Mouse (Mus musculus): Measurements from ENCODE around the gene Sgk1. TPM values are rescaled to one million over a fixed set of nuclear protein-coding genes. Genes with fewer than 3 reads are reported as not detected.

Gene Sgk1
- polyA plus RNA-seq, 1 experiment from 2014 or later, result 32.1 TPM

GRCm38 (mm10) chr10:21908686-21909085 is 26.7 kb downstream of the Sgk1 start:
- Histone ChIP-seq H3K27ac (ENCODE audit: low read length) (no peak overlapping the region), H3K27me3 (replicated peaks; ENCODE audit: control insufficient read depth, insufficient read depth, low read length) (no peaks in the 10 kb centered on the region), H3K9ac (replicated peaks; ENCODE audit: low read depth, low read length) (no peak overlapping the region), H3K36me3 (ENCODE audit: control insufficient read depth, insufficient read depth) (no peaks in the 10 kb centered on the region), H3K9me3 (ENCODE audit: control insufficient read depth, low read length) (no peaks in the 10 kb centered on the region), H3K4me1 (replicated peaks; ENCODE audit: control insufficient read depth, insufficient read depth, low read length) (no peaks in the 10 kb centered on the region), H3K4me2 (ENCODE audit: low read length) (no peak overlapping the region), H3K4me3 (replicated peaks; ENCODE audit: low read length) (no peak overlapping the region)
- WGBS, result 90% methylated on average over 1 of the region's 1 CpGs
- no peak for ATAC-seq

GRCm38 (mm10) chr10:21910334-21910733 is 28.4 kb downstream of the Sgk1 start:
- Histone ChIP-seq H3K27ac (ENCODE audit: low read length) (no peak overlapping the region), H3K9ac (replicated peaks; ENCODE audit: low read depth, low read length) (no peak overlapping the region), H3K4me2 (ENCODE audit: low read length) (no peak overlapping the region), H3K4me1 (replicated peaks; ENCODE audit: control insufficient read depth, insufficient read depth, low read length) (no peaks in the 10 kb centered on the region), H3K36me3 (ENCODE audit: control insufficient read depth, insufficient read depth) (no peaks in the 10 kb centered on the region), H3K27me3 (replicated peaks; ENCODE audit: control insufficient read depth, insufficient read depth, low read length) (no peaks in the 10 kb centered on the region), H3K9me3 (ENCODE audit: control insufficient read depth, low read length) (no peaks in the 10 kb centered on the region), H3K4me3 (replicated peaks; ENCODE audit: low read length) (no peak overlapping the region)
- 85% methylated on average over 9 of the region's 9 CpGs for WGBS
- ATAC-seq, result no peak

GRCm38 (mm10) chr10:21911303-21911947 is 29.4 kb downstream of the Sgk1 start:
- 85% methylated on average over 10 of the region's 10 CpGs for WGBS
- Histone ChIP-seq H3K4me3 (replicated peaks; ENCODE audit: low read length) (no peak overlapping the region), H3K4me2 (ENCODE audit: low read length) (no peak overlapping the region), H3K9me3 (ENCODE audit: control insufficient read depth, low read length) (no peaks in the 10 kb centered on the region), H3K4me1 (replicated peaks; ENCODE audit: control insufficient read depth, insufficient read depth, low read length) (no peaks in the 10 kb centered on the region), H3K9ac (replicated peaks; ENCODE audit: low read depth, low read length) (no peak overlapping the region), H3K27ac (ENCODE audit: low read length) (no peak overlapping the region), H3K36me3 (ENCODE audit: control insufficient read depth, insufficient read depth) (no peaks in the 10 kb centered on the region), H3K27me3 (replicated peaks; ENCODE audit: control insufficient read depth, insufficient read depth, low read length) (no peaks in the 10 kb centered on the region)
- no peak for ATAC-seq

- no peak overlapping the region for H3K4me3 ChIP-seq (replicated peaks; ENCODE audit: low read length)
- no peaks in the 10 kb centered on the region for H3K27me3 ChIP-seq (replicated peaks; ENCODE audit: control insufficient read depth, insufficient read depth, low read length)
- no peaks in the 10 kb centered on the region for H3K9me3 ChIP-seq (ENCODE audit: control insufficient read depth, low read length)
- no peak overlapping the region for H3K4me2 ChIP-seq (ENCODE audit: low read length)
- no peak overlapping the region for H3K27ac ChIP-seq (ENCODE audit: low read length)
- no peak overlapping the region for H3K9ac ChIP-seq (replicated peaks; ENCODE audit: low read depth, low read length)
- 25% methylated on average over 1 of the region's 1 CpGs for WGBS
- H3K4me1 ChIP-seq (replicated peaks; ENCODE audit: control insufficient read depth, insufficient read depth, low read length), result no peaks in the 10 kb centered on the region
- no peak for ATAC-seq
- H3K36me3 ChIP-seq (ENCODE audit: control insufficient read depth, insufficient read depth), result no peaks in the 10 kb centered on the region
Measured at GRCm38 (mm10) chr10:21914751-21915150, 32.8 kb downstream of the Sgk1 start.

GRCm38 (mm10) chr10:21916301-21917071 is 34.5 kb downstream of the Sgk1 start:
- H3K9me3 ChIP-seq (ENCODE audit: control insufficient read depth, low read length), result no peaks in the 10 kb centered on the region
- H3K36me3 ChIP-seq (ENCODE audit: control insufficient read depth, insufficient read depth), result no peaks in the 10 kb centered on the region
- no peaks in the 10 kb centered on the region for H3K4me1 ChIP-seq (replicated peaks; ENCODE audit: control insufficient read depth, insufficient read depth, low read length)
- WGBS, result 84% methylated on average over 11 of the region's 11 CpGs
- no peaks in the 10 kb centered on the region for H3K27me3 ChIP-seq (replicated peaks; ENCODE audit: control insufficient read depth, insufficient read depth, low read length)
- no peak overlapping the region for H3K4me2 ChIP-seq (ENCODE audit: low read length)
- H3K4me3 ChIP-seq (replicated peaks; ENCODE audit: low read length), result no peak overlapping the region
- no peak overlapping the region for H3K9ac ChIP-seq (replicated peaks; ENCODE audit: low read depth, low read length)
- no peak overlapping the region for H3K27ac ChIP-seq (ENCODE audit: low read length)
- no peak for ATAC-seq

- Histone ChIP-seq H3K4me2 (ENCODE audit: low read length) (no peak overlapping the region), H3K27ac (ENCODE audit: low read length) (no peak overlapping the region), H3K9ac (replicated peaks; ENCODE audit: low read depth, low read length) (no peak overlapping the region), H3K9me3 (ENCODE audit: control insufficient read depth, low read length) (no peaks in the 10 kb centered on the region), H3K27me3 (replicated peaks; ENCODE audit: control insufficient read depth, insufficient read depth, low read length) (no peaks in the 10 kb centered on the region), H3K36me3 (ENCODE audit: control insufficient read depth, insufficient read depth) (no peaks in the 10 kb centered on the region), H3K4me1 (replicated peaks; ENCODE audit: control insufficient read depth, insufficient read depth, low read length) (peaks cover 8% of the 10 kb centered on the region), H3K4me3 (replicated peaks; ENCODE audit: low read length) (no peak overlapping the region)
- WGBS, result 79% methylated on average over 6 of the region's 6 CpGs
- ATAC-seq, result no peak
Measured at GRCm38 (mm10) chr10:21918016-21918749, 36.2 kb downstream of the Sgk1 start.

- 86% methylated on average over 7 of the region's 7 CpGs for WGBS
- no peaks in the 10 kb centered on the region for H3K9me3 ChIP-seq (ENCODE audit: control insufficient read depth, low read length)
- H3K27me3 ChIP-seq (replicated peaks; ENCODE audit: control insufficient read depth, insufficient read depth, low read length), result no peaks in the 10 kb centered on the region
- no peak overlapping the region for H3K27ac ChIP-seq (ENCODE audit: low read length)
- no peak overlapping the region for H3K9ac ChIP-seq (replicated peaks; ENCODE audit: low read depth, low read length)
- H3K4me1 ChIP-seq (replicated peaks; ENCODE audit: control insufficient read depth, insufficient read depth, low read length), result peaks cover 14% of the 10 kb centered on the region
- no peak overlapping the region for H3K4me3 ChIP-seq (replicated peaks; ENCODE audit: low read length)
- ATAC-seq, result no peak
- no peaks in the 10 kb centered on the region for H3K36me3 ChIP-seq (ENCODE audit: control insufficient read depth, insufficient read depth)
- no peak overlapping the region for H3K4me2 ChIP-seq (ENCODE audit: low read length)
Measured at GRCm38 (mm10) chr10:21918750-21919145, 36.8 kb downstream of the Sgk1 start.

GRCm38 (mm10) chr10:21920611-21921010 is 38.6 kb downstream of the Sgk1 start:
- Histone ChIP-seq H3K4me2 (ENCODE audit: low read length) (no peak overlapping the region), H3K9me3 (ENCODE audit: control insufficient read depth, low read length) (no peaks in the 10 kb centered on the region), H3K36me3 (ENCODE audit: control insufficient read depth, insufficient read depth) (no peaks in the 10 kb centered on the region), H3K4me1 (replicated peaks; ENCODE audit: control insufficient read depth, insufficient read depth, low read length) (peaks cover 17% of the 10 kb centered on the region), H3K9ac (replicated peaks; ENCODE audit: low read depth, low read length) (no peak overlapping the region), H3K27me3 (replicated peaks; ENCODE audit: control insufficient read depth, insufficient read depth, low read length) (no peaks in the 10 kb centered on the region), H3K27ac (ENCODE audit: low read length) (no peak overlapping the region), H3K4me3 (replicated peaks; ENCODE audit: low read length) (no peak overlapping the region)
- 71% methylated on average over 2 of the region's 2 CpGs for WGBS
- ATAC-seq, result no peak

- H3K27ac ChIP-seq (ENCODE audit: low read length), result no peak overlapping the region
- H3K4me2 ChIP-seq (ENCODE audit: low read length), result peak overlapping the region; percentile 31
- no peak for ATAC-seq
- no peaks in the 10 kb centered on the region for H3K27me3 ChIP-seq (replicated peaks; ENCODE audit: control insufficient read depth, insufficient read depth, low read length)
- no peaks in the 10 kb centered on the region for H3K36me3 ChIP-seq (ENCODE audit: control insufficient read depth, insufficient read depth)
- H3K4me3 ChIP-seq (replicated peaks; ENCODE audit: low read length), result no peak overlapping the region
- peaks cover 17% of the 10 kb centered on the region for H3K4me1 ChIP-seq (replicated peaks; ENCODE audit: control insufficient read depth, insufficient read depth, low read length)
- no peaks in the 10 kb centered on the region for H3K9me3 ChIP-seq (ENCODE audit: control insufficient read depth, low read length)
- no peak overlapping the region for H3K9ac ChIP-seq (replicated peaks; ENCODE audit: low read depth, low read length)
- WGBS, result 31% methylated on average over 8 of the region's 8 CpGs
Measured at GRCm38 (mm10) chr10:21922716-21923350, 40.8 kb downstream of the Sgk1 start.
